Mouse (Mus musculus) erythroblast, embryonic 14.5 days (primary cell): Measurements from ENCODE around the gene Pax5.

Source experiments
- GATA1 ChIP-seq: IDR thresholded peaks from 2 replicates; pipeline ENCODE4 v1.6.1; 2012; ENCODE audit warnings: low read length, inconsistent platforms, mixed read lengths
- TAL1 ChIP-seq: IDR thresholded peaks from 3 replicates; pipeline ENCODE4 v1.6.1; 2012; ENCODE audit warnings: low read length, inconsistent platforms, mixed read lengths

- TF ChIP-seq GATA1, result no peak
- TF ChIP-seq TAL1, result no peak
These were observed 145.7 kb downstream of the Pax5 start for GRCm38 (mm10) chr4:44564602-44565001.
